Mouse (Mus musculus): Measurements from ENCODE around the gene Ak9. TPM values are rescaled to one million over a fixed set of nuclear protein-coding genes. Genes with fewer than 3 reads are reported as not detected.

The Ak9 gene
- polyA plus RNA-seq, 1 experiment from 2014 or later, result 0.03 TPM

DNA sequence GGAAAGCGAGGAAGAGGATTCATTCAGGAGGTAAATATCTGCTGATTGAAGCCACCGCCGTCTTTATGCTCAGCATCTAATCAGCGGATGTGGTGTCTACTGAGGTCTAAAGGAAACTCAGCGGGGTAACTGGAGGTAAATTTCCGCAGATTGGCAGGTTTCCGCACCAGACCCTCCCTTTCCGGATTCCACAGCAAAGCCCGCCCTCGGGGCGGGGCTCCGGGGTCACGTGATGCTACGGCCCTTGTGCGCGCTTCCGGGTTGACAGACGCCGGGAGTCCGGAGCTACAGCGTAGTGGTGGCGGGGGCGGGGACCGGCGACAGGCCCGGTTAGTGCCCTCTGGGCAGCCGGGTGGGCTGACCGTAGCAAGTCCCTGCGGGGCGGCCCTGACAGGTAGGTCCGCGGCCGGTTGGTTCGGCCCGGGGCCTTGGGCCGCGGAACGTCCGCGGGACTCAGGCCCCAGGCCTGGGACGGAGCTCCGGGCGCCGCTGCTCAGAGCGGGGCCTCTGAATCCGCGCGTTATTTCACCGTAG lies 146.4 kb downstream of the Ak9 start, which contains the start of gene Zbtb24:
Gene Zbtb24, plus strand, starts transcription at position 247 of the 534 bp plus-strand sequence.
- H3K9ac ChIP-seq (ENCODE audit: low read length), result peak within 1 kb of the TSS; percentile 77
- H3K4me3 ChIP-seq (ENCODE audit: low read depth, low read length), result peak within 1 kb of the TSS; percentile 92
- peaks cover 4% of the 10 kb centered on the region; the same call in 1 of the 2 replicates for H3K36me3 ChIP-seq (ENCODE audit: control insufficient read depth, insufficient read depth, low read length)
- peak; percentile 84 for ATAC-seq (ENCODE audit: insufficient number of reproducible peaks, low FRiP score, low TSS enrichment, low read depth)
- under 1% methylated on average over 49 of the region's 49 CpGs for WGBS
- H3K4me2 ChIP-seq (ENCODE audit: low read depth, severe bottlenecking), result peak within 1 kb of the TSS; percentile 73
- no peaks in the 10 kb centered on the region for H3K4me1 ChIP-seq (ENCODE audit: control insufficient read depth, insufficient read depth, low read length)
- no peaks in the 10 kb centered on the region for H3K27me3 ChIP-seq (ENCODE audit: control insufficient read depth, insufficient read depth, low read length)
- H3K27ac ChIP-seq (replicated peaks; ENCODE audit: low read depth, low read length), result 0 out of 2 replicates have a peak within 1 kb of the TSS, but pooled peaks have one; percentile 5
- H3K9me3 ChIP-seq (ENCODE audit: control insufficient read depth, low read length), result no peaks in the 10 kb centered on the region
- peak; percentile 97 for DNase-seq (ENCODE audit: low spot score)

DNA sequence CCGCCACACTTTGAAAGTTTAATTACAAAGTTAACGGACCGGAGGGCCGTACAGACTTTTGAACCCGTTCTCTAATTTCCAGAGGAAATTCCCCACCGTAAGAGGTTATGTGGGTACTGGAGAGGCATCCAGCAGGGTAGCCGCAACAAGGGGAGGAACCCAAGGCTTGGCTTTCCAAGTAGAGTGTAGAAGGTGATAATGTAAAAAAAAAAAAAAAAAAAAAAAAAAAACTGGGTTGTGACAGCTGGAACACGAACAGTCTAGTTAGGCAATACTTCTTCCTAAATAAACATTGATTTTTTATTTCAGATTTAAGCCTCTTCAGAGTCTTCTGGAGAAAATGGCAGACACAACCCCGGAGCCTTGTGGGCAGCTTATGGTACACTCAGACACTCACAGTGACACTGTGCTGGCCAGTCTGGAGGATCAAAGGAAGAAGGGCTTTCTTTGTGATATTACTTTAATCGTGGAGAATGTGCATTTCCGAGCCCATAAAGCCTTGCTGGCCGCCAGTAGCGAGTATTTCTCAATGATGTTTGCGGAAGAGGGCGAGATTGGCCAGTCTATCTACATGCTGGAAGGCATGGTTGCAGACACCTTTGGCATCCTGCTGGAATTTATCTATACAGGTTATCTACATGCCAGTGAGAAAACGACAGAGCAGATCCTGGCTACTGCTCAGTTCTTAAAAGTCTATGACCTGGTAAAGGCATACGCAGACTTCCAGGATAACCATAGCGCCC lies 147.2 kb downstream of the Ak9 start:
- no peaks in the 10 kb centered on the region for H3K27me3 ChIP-seq (ENCODE audit: control insufficient read depth, insufficient read depth, low read length)
- H3K36me3 ChIP-seq (ENCODE audit: control insufficient read depth, insufficient read depth, low read length), result peaks cover 4% of the 10 kb centered on the region; the same call in 1 of the 2 replicates
- H3K9ac ChIP-seq (ENCODE audit: low read length), result peak overlapping the region; percentile 77
- DNase-seq (ENCODE audit: low spot score), result no peak
- no peak for ATAC-seq (ENCODE audit: insufficient number of reproducible peaks, low FRiP score, low TSS enrichment, low read depth)
- 56% methylated on average over 18 of the region's 18 CpGs for WGBS
- H3K9me3 ChIP-seq (ENCODE audit: control insufficient read depth, low read length), result no peaks in the 10 kb centered on the region
- peak overlapping the region; percentile 92 for H3K4me3 ChIP-seq (ENCODE audit: low read depth, low read length)
- peak overlapping the region; percentile 67 for H3K4me2 ChIP-seq (ENCODE audit: low read depth, severe bottlenecking)
- H3K4me1 ChIP-seq (ENCODE audit: control insufficient read depth, insufficient read depth, low read length), result no peaks in the 10 kb centered on the region
- no peak overlapping the region for H3K27ac ChIP-seq (replicated peaks; ENCODE audit: low read depth, low read length)

DNA sequence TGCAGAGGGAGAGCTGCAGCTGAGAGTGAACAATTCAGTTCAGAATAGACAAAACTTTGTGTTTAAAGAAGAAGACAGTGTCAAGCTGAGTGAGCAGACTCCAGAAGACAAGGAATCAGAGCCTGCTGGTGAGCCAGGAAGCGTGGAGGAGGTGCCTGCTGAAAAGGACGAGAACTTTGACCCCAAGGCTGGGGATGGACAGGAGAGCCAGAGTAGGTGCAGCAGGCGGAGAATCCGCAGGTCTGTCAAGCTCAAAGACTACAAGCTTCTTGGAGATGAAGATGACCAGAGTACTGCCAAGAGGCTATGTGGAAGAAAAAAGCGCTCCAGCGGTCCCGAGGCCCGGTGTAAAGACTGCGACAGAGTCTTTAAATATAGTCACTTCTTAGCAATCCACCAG lies 147.9 kb downstream of the Ak9 start:
- WGBS, result 95% methylated on average over 9 of the region's 9 CpGs

DNA sequence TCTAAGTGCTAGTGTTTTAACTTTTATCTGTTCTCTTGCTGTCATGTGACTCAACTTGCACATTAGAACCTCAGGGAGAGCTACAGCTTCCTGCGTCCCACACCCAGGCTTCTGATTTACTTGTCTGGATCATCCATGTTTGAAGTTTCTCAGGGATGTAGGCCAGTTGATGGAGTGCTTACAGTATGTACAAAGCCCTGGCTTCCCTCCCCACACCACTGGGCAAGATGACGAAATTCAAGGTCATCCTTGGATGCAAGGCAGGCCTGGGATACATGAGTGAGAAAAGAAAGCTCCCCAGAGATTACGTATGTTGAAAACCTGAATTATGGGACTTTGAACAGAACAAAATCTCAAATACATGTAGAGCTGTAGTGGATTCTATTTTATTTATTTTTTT lies 149.0 kb downstream of the Ak9 start:
- Histone ChIP-seq H3K27me3 (ENCODE audit: control insufficient read depth, insufficient read depth, low read length) (no peaks in the 10 kb centered on the region), H3K4me2 (ENCODE audit: low read depth, severe bottlenecking) (no peak overlapping the region), H3K4me1 (ENCODE audit: control insufficient read depth, insufficient read depth, low read length) (no peaks in the 10 kb centered on the region), H3K4me3 (ENCODE audit: low read depth, low read length) (no peak overlapping the region), H3K9me3 (ENCODE audit: control insufficient read depth, low read length) (no peaks in the 10 kb centered on the region), H3K9ac (ENCODE audit: low read length) (no peak overlapping the region), H3K27ac (replicated peaks; ENCODE audit: low read depth, low read length) (no peak overlapping the region), H3K36me3 (ENCODE audit: control insufficient read depth, insufficient read depth, low read length) (peaks cover 4% of the 10 kb centered on the region; the same call in 1 of the 2 replicates)
- WGBS, result 95% methylated on average over 3 of the region's 3 CpGs
- DNase-seq (ENCODE audit: low spot score) (no peak), ATAC-seq (ENCODE audit: insufficient number of reproducible peaks, low FRiP score, low TSS enrichment, low read depth) (no peak)

More for the DNA sequence above, 147.9 kb downstream of the Ak9 start:
- Histone ChIP-seq H3K27me3 (ENCODE audit: control insufficient read depth, insufficient read depth, low read length) (no peaks in the 10 kb centered on the region), H3K9me3 (ENCODE audit: control insufficient read depth, low read length) (no peaks in the 10 kb centered on the region), H3K9ac (ENCODE audit: low read length) (no peak overlapping the region), H3K4me3 (ENCODE audit: low read depth, low read length) (no peak overlapping the region), H3K4me1 (ENCODE audit: control insufficient read depth, insufficient read depth, low read length) (no peaks in the 10 kb centered on the region), H3K36me3 (ENCODE audit: control insufficient read depth, insufficient read depth, low read length) (peaks cover 4% of the 10 kb centered on the region; the same call in 1 of the 2 replicates), H3K4me2 (ENCODE audit: low read depth, severe bottlenecking) (no peak overlapping the region), H3K27ac (replicated peaks; ENCODE audit: low read depth, low read length) (no peak overlapping the region)
- DNase-seq (ENCODE audit: low spot score), result no peak
- ATAC-seq (ENCODE audit: insufficient number of reproducible peaks, low FRiP score, low TSS enrichment, low read depth), result no peak

DNA sequence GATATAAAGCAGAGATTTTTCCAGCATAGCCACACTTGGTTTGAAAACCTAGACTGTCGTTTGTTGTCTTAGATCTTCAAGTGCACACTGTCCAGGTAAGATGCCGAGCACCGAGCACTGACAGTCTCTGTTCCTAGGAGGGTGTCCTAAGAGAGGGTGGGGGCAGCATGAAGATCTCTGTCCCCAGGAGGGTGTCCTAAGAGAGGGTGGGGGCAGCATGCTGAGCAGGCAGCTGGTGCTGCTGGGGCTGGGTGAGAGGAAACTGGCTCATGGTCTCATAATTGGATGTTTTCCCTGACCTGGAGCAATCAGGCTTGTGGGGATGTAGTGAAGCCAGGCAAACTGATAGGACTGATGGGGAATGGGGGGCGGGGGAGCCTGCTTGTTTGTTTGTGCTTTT lies 156.2 kb downstream of the Ak9 start:
- H3K9me3 ChIP-seq (ENCODE audit: control insufficient read depth, low read length), result no peaks in the 10 kb centered on the region
- no peaks in the 10 kb centered on the region; the same call in 1 of the 2 replicates for H3K36me3 ChIP-seq (ENCODE audit: control insufficient read depth, insufficient read depth, low read length)
- no peak overlapping the region for H3K4me2 ChIP-seq (ENCODE audit: low read depth, severe bottlenecking)
- H3K4me3 ChIP-seq (ENCODE audit: low read depth, low read length), result no peak overlapping the region
- H3K9ac ChIP-seq (ENCODE audit: low read length), result no peak overlapping the region
- no peak overlapping the region for H3K27ac ChIP-seq (replicated peaks; ENCODE audit: low read depth, low read length)
- no peaks in the 10 kb centered on the region for H3K4me1 ChIP-seq (ENCODE audit: control insufficient read depth, insufficient read depth, low read length)
- ATAC-seq (ENCODE audit: insufficient number of reproducible peaks, low FRiP score, low TSS enrichment, low read depth) (no peak), DNase-seq (ENCODE audit: low spot score) (no peak)
- H3K27me3 ChIP-seq (ENCODE audit: control insufficient read depth, insufficient read depth, low read length), result no peaks in the 10 kb centered on the region
- 74% methylated on average over 4 of the region's 4 CpGs for WGBS

DNA sequence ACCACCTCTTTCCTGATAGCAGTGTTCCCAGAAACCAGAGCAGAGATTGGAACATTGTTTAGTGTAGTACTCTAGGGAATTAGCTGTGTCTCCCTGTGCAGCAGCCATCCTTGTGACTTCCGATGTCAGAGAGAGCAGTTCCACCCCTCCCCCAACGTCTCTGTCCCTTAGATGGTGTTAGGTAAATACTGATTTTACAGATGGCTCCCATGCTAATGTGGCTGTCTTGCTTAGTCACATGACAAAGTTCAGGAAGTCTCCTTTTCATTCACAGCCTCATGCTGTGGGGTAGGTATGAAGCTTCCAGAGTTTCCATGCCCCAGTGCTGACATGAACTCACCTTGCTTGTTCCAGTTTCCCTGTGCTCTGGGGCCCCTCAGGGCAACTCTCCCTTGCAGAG lies 156.7 kb downstream of the Ak9 start:
- Histone ChIP-seq H3K36me3 (ENCODE audit: control insufficient read depth, insufficient read depth, low read length) (no peaks in the 10 kb centered on the region; the same call in 1 of the 2 replicates), H3K9me3 (ENCODE audit: control insufficient read depth, low read length) (no peaks in the 10 kb centered on the region), H3K9ac (ENCODE audit: low read length) (no peak overlapping the region), H3K4me2 (ENCODE audit: low read depth, severe bottlenecking) (no peak overlapping the region), H3K27me3 (ENCODE audit: control insufficient read depth, insufficient read depth, low read length) (no peaks in the 10 kb centered on the region), H3K27ac (replicated peaks; ENCODE audit: low read depth, low read length) (no peak overlapping the region), H3K4me3 (ENCODE audit: low read depth, low read length) (no peak overlapping the region), H3K4me1 (ENCODE audit: control insufficient read depth, insufficient read depth, low read length) (no peaks in the 10 kb centered on the region)
- DNase-seq (ENCODE audit: low spot score) (no peak), ATAC-seq (ENCODE audit: insufficient number of reproducible peaks, low FRiP score, low TSS enrichment, low read depth) (no peak)
- 22% methylated on average over 2 of the region's 2 CpGs for WGBS

DNA sequence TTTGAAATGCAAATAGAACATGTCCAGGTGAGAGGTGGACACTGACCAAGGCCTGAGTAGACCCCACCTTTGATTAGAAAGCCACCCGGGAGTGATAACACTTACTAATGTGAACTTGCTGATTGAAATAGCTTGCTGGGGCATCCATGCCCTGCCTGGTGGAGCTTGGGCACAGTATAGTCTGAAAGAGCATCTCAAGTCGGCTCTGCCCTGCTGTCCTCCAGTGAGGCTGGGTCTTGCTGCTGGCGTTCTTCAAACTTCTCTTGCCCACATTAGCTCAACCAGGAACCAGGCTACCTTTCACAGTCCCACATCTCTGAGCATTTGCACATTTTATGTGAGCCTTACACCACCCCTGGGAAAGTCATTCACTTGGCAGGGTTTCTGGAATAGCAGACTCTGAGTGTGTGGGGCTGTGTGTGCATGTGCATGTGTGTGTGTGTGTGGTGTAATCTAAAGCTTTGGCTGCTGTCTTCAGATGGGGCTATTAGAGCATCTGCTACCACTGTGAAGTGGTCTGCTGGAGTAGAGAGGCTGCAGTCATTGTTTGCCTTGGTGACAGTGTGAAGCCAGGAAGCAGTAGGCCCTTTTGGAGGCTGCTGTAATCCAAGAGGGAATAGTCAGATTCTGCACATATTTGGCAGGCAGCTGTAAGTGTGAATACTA lies 157.4 kb downstream of the Ak9 start:
- Histone ChIP-seq H3K4me3 (ENCODE audit: low read depth, low read length) (no peak overlapping the region), H3K9me3 (ENCODE audit: control insufficient read depth, low read length) (no peaks in the 10 kb centered on the region), H3K9ac (ENCODE audit: low read length) (no peak overlapping the region), H3K4me1 (ENCODE audit: control insufficient read depth, insufficient read depth, low read length) (no peaks in the 10 kb centered on the region), H3K36me3 (ENCODE audit: control insufficient read depth, insufficient read depth, low read length) (no peaks in the 10 kb centered on the region; the same call in 1 of the 2 replicates), H3K27ac (replicated peaks; ENCODE audit: low read depth, low read length) (no peak overlapping the region), H3K4me2 (ENCODE audit: low read depth, severe bottlenecking) (no peak overlapping the region), H3K27me3 (ENCODE audit: control insufficient read depth, insufficient read depth, low read length) (no peaks in the 10 kb centered on the region)
- DNase-seq (ENCODE audit: low spot score) (no peak), ATAC-seq (ENCODE audit: insufficient number of reproducible peaks, low FRiP score, low TSS enrichment, low read depth) (no peak)
- WGBS, result 76% methylated on average over 3 of the region's 3 CpGs

DNA sequence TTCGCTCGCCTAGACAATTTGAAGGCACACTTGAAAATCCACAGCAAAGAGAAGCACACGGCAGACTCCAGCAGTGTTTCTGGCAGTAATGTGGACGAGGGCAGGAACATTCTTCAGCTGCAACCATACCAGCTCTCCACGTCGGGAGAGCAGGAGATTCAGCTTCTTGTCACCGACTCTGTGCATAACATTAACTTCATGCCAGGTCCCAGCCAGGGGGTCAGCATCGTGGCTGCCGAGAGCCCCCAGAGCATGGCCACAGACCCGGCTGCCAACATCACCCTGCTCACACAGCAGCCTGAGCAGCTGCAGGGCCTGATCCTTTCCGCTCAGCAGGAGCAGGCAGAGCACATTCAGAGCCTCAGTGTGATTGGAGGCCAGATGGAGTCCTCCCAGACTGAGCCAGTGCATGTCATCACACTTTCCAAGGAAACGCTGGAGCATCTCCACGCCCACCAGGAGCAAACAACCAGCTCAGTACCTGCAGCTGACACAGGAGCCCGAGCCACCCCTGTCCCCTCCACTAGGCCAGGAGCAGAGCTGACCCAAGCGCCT lies 160.7 kb downstream of the Ak9 start:
- 47% methylated on average over 15 of the region's 15 CpGs for WGBS
- ATAC-seq (ENCODE audit: insufficient number of reproducible peaks, low FRiP score, low TSS enrichment, low read depth), result no peak
- H3K27me3 ChIP-seq (ENCODE audit: control insufficient read depth, insufficient read depth, low read length), result no peaks in the 10 kb centered on the region
- H3K4me2 ChIP-seq (ENCODE audit: low read depth, severe bottlenecking), result no peak overlapping the region
- H3K27ac ChIP-seq (replicated peaks; ENCODE audit: low read depth, low read length), result no peak overlapping the region
- no peaks in the 10 kb centered on the region for H3K4me1 ChIP-seq (ENCODE audit: control insufficient read depth, insufficient read depth, low read length)
- H3K4me3 ChIP-seq (ENCODE audit: low read depth, low read length), result no peak overlapping the region
- H3K9ac ChIP-seq (ENCODE audit: low read length), result no peak overlapping the region; the same call in 1 of the 2 replicates
- H3K9me3 ChIP-seq (ENCODE audit: control insufficient read depth, low read length), result no peaks in the 10 kb centered on the region
- DNase-seq (ENCODE audit: low spot score), result no peak
- no peaks in the 10 kb centered on the region; the same call in 1 of the 2 replicates for H3K36me3 ChIP-seq (ENCODE audit: control insufficient read depth, insufficient read depth, low read length)
